Mouse (Mus musculus) embryo, embryonic 10.5 days (tissue): Measurements from ENCODE around the gene Lca5.
A peak's percentile ranks its signal among the peaks of the same experiment; 100 is the strongest.

Source experiments
- DNase-seq: peaks from one replicate; pipeline ENCODE4 v3.0.0-alpha.2; 2015; ENCODE audit warnings: low spot score

The Lca5 gene

DNA sequence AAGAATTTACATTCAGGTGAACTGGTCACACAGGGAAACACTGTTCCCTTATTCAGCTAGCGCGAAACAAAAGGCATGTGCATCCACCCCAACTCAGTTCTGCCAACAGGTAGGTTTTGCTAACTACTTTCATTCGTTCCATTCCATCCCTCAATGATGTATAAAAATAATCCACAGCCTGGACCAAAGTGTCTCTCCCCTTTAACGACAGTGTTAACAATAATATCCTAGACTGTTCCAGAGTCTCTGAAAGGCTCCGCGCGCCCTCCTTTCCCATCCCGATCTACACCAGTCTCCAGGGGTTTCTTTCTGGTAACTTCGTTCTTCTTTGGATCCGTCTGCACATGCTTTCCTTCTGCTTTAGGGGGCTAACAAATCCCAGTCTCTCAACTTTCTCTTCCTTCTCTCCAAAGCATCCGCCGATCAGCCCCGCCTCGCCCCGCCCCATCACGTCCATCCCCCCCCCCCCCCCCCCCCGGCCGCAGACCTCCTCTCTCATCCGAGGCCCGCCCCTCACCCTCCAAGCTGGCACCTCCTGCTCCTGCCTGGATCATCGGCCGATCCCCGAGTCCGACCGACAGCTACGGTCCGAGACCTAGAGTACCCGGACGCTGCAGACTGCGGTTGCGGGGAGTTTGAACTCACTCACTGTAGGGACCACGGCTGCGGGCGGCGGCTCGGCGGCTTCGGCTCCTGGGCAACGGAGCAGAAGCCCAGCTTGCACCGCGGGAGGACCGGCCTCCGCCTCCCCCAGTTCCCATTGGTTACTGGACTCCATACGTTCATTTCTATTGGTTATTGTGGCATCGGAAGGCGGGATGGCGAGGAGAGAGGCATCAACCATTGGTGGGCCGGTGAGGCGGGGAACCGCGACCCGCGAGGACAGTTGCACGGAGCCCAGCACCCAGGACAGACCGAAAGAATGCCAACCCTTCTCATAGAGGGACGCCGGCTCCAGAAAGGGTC, at the start of gene Lca5:
TSS of gene Lca5 (minus strand) at position 736 of the 966 bp plus-strand sequence.
- peak; percentile 97 for DNase-seq

DNA sequence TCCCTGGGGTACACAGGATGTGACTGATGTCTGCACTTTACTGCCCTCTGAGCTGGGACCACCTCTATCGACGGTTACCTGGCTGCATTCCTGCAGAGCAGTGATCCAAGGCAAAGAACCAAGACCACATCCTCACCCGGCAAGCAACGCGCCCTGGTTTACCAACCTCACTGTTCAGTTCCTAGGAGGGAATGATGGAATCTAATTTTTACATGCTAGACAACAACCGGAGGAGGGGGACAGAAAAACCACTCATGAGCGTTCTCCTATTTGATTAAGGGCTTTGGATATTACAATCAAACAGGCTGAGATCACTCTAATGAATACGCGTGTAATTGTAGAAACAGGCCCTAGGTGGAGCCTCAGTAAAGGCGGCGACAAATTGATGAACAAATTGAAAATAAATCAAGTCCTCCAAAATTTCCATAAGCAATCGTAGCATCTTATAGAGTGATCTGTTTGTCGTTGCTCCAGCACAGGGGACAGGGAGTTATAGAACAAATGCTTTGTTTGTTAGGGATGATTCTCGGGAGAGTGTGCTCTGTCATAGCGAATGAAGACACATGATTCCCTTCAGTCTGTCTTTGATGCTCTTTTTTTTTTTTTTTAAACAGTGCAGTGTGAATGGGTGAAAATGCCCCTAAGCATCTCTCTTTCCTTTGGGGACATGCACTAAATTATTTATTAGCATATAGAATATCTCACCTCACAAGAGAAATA, 47.7 kb upstream of the Lca5 start:
- peak; percentile 32 for DNase-seq

DNA sequence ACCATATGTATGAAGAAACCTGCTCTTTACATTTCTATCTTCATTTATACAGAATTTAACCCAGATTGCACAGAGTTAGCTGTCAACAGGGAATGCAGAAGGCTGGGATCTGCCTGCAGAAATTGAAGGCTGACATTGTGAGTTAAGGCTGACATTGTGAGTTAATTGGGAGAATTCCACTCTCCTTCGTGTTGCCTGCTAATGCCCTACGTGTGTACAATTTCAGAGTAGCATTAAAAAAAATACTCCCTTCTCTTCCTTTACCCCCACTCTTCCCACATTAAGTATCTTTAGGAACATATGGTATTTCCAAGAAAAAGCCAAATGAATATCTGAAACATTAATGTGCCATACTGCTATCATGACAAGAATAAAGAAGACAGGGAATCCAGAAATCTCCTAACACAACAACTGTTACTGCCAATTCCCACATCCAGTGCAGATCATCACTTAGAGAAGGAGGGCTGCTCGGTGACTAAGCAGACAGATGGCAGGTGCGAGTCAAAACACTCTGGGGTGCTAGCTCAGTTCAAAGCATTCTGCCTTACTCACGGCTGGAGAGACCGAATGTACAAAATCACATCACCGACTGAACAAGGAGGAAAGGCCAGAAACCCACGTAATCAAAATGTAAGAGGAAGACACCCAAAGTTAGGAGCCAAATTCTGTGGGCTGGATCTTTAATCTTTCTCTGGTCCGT, 47.0 kb upstream of the Lca5 start:
- DNase-seq: no peak

DNA sequence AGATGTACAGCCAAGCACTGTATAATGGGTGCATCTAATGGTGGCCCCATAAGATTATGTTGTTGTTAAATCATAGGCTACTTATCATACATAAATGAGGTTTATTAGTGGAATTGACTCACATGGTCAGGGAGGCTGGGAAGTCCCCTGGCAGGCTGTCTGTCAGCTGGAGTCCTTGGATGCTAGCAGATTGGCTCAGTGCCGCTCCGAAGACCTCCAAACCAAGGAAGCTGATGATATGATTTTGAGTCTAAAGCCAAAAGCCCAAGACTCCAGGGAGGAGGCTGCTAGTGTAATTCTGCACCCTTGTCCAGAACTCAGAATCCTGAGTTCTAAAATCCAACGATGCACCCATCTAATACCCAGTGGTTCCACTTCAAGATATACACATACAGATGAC, 45.0 kb upstream of the Lca5 start:
- no peak for DNase-seq

DNA sequence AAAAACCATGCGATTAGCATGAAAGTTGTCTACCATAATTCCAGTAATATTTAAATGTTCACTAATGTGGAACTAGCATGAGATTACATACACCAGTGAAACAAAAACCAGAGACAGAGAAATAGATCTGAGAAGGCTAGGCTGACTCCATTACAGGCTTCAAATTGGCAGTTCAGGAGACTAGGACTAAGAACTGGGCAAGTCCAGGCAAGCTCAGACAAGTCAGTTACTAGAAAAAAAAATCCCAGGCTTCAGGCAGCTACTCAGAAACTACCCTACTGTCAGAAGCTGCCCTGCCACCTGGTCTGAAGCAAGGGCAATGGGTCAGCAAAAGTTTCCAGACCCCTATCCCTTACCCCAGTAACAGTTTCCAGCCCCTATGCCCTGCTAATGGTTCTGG, 44.4 kb upstream of the Lca5 start:
- DNase-seq: no peak

DNA sequence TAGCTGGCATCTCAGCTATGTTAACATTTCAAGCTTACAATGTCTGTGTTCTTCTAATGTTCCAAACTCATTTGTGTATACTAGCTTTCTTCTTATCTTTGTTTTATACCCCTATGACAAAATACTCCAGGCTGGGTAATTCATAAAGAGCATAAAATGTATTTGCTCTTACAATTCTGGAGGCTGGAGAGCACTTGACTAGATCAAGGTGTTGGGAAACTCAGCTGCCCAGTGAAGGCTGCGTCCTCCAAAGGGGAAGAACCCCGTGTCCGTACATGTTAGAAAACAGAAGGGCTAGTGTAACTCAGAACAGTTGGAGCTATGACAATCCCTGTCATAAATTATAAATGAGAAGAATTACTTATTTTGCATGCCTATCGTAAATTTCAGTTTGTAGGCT, 42.5 kb upstream of the Lca5 start:
- no peak for DNase-seq

DNA sequence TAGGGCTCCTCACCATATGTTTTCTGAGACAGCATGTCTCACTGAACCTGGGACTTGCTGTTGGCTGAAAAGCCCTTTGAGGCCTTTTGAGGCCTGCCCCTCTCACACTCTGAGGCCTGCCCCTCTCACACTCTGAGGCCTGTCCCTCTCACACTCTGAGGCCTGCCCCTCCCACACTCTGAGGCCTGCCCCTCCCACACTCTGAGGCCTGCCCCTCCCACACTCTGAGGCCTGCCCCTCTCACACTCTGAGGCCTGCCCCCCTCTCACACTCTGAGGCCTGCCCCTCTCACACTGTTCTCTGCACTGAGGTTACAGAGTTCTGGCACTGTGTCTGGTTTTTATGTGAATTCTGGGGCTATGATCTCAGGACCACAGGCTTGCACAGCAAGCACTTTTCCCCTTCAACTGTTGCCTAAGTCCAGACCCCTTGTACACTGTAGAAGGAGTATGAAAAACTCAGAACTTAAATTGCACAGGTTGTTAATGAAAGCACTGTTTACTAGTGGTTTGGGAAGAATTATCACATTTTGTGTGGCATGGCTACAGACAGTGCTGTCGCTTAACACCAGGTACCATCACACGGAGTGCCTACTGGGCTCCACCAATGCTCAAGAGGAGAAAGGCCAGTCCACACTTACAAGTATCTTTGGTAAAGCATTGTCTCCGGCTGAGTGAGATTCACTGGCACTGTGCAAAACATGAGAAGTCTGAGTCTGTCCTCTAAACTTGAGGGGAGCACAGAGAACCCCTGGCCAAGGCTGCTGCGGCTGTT, 41.4 kb upstream of the Lca5 start:
- DNase-seq: peak; percentile 65

DNA sequence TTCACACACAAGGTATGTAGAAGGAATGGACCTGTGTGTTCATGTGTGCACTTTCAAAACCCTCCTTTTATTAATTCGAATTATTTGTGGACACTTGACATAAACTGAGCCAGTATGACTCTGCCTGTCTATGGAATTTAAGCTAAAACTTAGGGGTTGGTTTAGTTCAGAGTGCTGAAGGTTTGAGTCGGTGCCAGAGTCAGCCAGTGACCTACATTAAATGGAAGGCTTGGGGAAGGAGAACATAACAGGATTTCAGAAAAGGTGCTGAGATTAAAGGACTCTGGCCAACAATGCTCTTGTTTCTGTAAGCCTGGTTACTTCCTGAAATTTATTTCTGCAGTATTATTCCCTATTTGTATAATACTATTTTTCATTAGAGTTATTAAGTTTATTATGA, 28.9 kb upstream of the Lca5 start:
- no peak for DNase-seq

DNA sequence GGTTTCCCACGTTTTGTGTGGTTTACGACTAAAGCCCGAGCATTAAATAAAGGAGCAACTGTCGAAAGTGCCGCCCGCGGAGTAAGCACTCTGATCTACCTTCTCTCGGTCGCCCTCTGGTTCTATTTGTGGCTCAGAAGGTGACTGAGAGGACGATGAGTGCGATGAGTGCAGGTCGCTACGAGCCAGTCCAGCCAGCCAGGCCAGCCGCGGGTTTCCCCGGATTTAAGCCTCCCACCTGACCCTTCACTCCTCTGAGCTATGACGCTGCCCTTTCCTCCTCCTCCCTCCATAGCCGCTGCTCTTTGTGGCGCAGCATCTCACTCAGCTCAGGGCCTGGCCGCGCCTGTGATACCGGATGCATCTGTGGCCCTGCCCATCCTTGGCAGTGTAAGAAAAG, 6.8 kb upstream of the Lca5 start:
- DNase-seq: peak; percentile 75

DNA sequence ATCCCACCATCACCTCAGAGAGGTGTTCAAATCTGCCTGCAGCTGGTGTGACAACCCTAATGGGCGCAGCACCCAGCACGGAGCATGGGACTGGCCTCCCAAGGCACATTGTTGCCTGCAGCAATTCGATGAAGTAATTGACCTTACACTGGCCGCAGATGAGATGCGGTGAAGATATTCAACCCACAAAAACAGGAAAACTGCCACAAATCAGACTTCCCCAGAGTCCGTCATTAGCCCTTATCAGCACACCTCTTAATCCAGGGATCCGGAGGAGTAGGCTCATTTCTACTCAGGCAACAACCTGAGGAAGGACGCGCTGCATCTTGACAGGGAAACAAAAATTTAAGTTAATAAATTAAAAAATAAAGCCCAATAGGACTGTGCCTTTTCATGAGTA, 6.2 kb upstream of the Lca5 start:
- no peak for DNase-seq

DNA sequence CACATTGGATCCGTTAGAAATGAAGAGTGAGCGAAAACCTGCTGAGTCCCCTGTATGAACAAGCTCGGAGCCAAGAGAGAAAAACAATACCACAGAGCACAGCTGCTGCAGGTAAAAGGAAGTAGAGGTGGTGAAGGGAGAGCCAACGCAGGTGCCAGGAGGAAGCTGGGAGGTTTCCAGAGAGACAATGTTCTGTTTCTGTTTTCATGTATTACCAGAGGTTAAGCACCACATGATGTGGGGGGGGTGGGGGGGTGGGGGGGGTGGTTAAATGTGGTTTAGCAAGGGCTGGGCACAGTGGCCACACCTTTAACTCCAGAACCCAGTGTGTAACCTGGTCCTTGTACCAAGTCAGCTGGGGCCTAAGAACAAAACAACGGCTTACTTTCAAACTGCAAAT, 3.3 kb downstream of the Lca5 start:
- DNase-seq: no peak

DNA sequence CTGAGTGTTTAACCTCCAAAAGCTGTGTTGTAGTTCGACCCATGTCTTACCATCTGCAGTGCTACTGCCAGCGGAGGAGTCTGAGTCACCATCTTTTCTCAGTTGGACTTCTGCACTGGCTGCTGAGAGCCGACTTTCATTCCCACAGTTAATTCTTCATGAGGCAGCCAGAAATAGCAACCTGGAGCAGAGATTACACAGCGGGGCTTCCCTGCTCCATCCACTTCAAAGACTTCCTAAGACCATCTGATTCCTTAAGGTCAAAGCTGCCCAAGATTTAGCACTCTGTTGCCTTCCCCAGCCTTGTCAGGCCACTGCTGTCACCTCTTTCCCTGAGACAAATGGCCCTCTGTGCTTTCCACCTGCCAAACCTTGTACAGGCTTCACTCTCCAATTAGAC, 6.4 kb downstream of the Lca5 start:
- DNase-seq: peak; percentile 44

DNA sequence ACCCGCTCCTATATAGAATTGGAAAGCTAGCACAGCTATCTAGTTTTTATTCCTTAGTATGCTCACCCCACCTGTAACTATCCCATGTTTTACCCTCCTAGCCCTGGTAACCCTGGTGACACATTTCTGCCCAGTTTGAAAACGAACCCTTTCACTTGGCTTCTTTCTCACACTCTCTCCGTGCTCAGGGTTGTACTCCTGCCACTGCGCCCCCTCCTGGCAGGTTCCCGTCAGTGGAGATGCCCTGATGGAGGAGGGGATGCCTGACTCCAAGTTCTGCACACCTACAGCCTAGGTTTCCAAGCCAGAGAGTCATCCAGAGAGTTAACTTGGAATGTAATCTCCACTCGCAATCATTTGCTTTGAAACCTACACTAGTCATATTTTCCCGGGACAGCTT, 7.3 kb downstream of the Lca5 start:
- DNase-seq: peak; percentile 24

DNA sequence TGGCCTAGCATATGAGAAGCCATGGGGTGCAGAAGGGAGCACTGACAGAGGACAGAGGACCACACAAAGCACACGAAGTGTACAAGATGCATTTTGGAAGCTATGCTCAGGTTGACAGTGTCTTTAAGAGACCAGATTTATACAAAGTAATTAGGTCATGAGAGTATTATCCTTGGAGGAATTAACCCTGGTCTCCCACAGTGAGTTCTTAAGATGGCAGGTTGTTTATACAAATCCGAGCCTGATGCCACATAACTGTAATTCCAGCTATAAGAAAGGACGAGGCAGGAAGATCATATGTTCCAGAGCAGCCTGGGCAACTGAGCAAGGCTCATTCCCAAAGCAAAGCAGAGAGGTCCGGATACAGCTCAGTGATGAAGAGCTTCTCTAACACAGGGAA, 13.0 kb downstream of the Lca5 start:
- no peak for DNase-seq

DNA sequence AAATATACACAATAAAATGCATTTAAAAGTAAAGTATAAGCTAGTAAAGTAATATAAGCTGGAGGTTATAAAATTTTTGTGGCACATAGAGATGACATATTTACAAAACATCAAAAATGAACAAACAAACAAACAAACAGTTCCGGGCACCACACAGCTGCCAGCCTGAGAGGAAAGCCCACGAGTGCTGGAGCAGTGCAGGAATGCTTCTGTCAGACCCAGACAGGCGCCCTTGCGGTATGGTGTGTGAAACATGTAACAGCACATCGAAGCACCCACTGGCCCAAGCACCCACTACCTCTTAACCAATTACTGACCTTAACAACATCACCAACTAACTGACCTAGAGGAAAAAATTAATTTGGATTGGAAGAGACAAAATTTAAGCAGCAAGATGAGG, 22.0 kb downstream of the Lca5 start:
- no peak for DNase-seq

DNA sequence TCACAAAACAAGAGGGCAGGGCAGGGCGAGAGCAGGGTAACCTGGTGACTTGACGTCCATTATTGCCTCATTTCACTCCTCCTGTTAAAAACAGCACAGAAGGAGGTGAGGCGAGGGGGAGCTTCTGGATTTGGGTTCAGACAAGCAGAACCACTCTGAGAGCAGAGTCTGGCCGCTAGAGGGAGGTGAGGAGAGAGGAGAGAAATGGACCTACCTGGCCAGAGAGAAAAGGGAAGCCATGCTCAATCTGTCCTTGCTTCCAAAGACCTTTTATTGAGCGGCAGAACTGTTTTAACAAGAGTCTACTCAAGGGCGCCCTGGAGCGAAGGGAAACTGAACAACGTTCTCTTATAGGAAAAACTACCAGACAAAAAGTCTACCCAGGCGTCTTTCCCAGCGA, 27.9 kb downstream of the Lca5 start:
- no peak for DNase-seq

DNA sequence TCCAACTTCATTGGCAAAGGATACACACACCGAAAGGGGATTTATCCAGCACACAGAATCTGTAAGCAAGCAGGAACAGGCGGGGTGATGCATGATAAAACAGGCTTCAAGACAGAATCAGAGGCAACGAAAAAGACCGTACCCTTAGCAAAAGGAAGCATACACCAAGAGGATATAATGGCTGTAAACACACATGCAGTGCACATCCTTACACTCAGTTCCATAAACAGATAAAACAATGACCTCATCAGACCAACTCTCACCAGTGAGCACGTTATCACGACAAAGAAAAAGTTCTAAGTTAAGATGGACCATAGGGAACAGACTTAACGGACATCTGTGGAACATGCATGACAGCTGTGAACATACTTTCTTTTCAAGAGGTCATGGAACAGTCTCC, 35.8 kb downstream of the Lca5 start:
- no peak for DNase-seq

DNA sequence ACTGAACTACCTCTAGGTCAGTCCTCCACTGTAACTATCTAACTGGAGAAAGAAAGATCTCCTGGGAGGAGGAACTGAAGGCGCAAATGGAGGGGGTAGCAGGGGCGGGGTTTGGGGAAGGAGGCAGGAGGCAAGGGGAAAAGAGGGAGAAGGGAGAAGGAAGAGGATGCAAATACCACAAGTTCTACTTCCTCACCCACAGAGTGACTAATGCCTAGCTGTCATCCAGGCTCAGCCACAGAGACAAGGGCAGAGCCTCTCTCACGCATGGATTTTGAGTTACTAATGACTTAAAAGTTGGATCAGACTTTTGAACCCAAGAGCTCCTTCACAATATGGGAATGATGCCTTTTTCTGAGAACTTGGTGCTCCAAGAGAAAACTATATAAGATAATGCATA, 40.1 kb downstream of the Lca5 start:
- no peak for DNase-seq

DNA sequence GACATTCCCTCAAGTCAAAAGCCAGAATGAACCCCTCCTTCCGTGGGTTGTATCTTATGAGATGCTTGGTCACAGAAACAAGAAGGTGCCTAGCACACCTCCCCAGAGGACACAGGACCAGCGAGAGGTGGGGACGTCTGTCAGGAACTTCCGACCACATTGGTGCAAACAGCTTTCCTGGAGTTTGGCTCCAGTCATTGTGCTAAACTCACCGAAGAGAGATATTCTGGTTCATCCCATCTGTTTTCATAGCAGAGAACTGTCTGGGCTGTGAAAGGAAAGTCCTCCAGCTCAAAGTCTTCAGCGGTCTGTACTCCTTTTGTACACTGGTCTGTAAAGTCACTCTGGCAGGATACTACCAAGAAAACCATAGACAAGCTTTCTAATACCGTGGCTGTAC, 41.5 kb downstream of the Lca5 start:
- no peak for DNase-seq

DNA sequence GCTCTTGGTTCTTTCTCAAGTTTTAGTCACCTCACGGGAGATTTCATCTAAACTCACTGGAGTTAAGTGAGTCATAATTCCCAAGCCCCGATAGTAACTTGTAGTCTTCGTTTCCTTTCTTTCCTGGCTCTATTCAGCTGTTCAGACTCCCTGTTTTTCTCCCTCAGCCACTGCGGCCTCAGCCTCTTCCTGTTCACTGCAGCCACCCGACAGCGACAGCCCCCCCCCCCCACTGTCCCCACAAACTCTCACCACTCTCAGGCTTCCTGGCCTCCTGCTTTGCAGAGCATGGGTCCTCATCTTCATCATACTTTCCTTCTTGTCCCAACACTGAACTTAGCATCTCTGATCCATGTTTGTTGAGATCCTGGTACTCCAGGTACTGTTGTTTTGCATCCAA, 42.7 kb downstream of the Lca5 start:
- DNase-seq: no peak

DNA sequence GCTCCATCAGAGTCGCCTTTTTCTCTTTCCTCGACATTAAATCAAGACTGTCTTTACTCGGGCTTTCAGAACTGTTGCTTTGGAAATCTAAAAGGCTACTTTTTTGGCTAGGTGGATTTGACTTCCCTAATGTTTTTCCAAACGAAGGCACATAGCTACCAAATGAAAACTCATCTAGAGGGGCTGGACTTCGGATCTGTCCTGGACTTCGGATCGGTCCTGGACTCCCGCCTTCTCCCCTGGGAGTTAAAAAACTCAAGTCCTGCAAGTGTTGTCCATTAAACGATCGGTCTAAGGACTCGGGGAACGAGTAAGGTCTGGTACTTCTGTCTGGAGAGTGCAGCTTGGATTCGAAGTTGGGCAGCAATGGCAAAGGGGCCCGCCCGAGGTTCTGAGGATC, 45.5 kb downstream of the Lca5 start:
- DNase-seq: no peak

DNA sequence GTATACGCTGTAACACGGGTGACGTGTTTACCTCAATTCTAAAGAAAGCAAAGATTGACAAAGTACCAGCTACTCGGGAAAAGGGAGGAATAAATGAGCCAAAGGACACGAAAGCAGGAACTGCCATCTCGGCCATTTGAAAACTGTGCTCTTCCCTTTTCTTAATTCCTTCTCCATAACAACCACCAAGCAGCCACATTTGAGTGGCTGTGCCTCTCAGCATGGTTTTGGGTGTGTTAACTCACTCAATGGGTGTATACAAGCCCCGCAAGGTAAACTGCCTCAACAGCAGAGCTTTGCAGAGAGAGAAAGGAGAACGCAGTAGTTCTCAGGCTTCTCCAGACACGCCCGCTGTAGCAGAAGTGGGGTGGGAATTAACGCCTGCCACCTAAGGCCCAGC, 48.9 kb downstream of the Lca5 start:
- no peak for DNase-seq
